Mouse (Mus musculus) MEL (cell line): Measurements from ENCODE around the gene Col11a2. TPM values are rescaled to one million over a fixed set of nuclear protein-coding genes. Genes with fewer than 3 reads are reported as not detected.

Experiments used
- DNase-seq: peaks from one replicate; pipeline ENCODE4 v3.0.0; 2011; ENCODE audit warnings: low read depth, low spot score
- H3K27ac ChIP-seq: 2 replicates; pipeline ENCODE4 v1.5.1; 2012; ENCODE audit warnings: low read depth, mild to moderate bottlenecking, control low read depth, low read length, moderate library complexity; ENCODE audit not compliant: control insufficient read depth
- H3K27me3 ChIP-seq, 2 experiments: fragments of 150-350 bp in 1 of 2; sonication (generic) in 1 of 2; 2 replicates each; pipeline ENCODE4 v1.6.1; 2012; ENCODE audit warnings: low read length in 2 of 2, mild to moderate bottlenecking in 2 of 2, improper control_type of control experiment in 1 of 2, moderate library complexity in 1 of 2; ENCODE audit not compliant: insufficient read depth in 2 of 2, control insufficient read depth in 1 of 2
- H3K36me3 ChIP-seq, 2 experiments: 2 replicates each; pipeline ENCODE4 v1.6.1; 2012 to 2014; ENCODE audit warnings: low read length in 2 of 2, improper control_type of control experiment in 1 of 2, inconsistent platforms in 1 of 2, mild to moderate bottlenecking in 1 of 2; ENCODE audit not compliant: insufficient read depth in 2 of 2, control insufficient read depth in 1 of 2
- H3K4me1 ChIP-seq, 2 experiments: fragments of 150-350 bp in 1 of 2; sonication (generic) in 1 of 2; 2 replicates each; pipeline ENCODE4 v1.6.1; 2012; ENCODE audit warnings: low read length in 2 of 2, improper control_type of control experiment in 1 of 2, mild to moderate bottlenecking in 1 of 2; ENCODE audit not compliant: insufficient read depth in 2 of 2, control insufficient read depth in 1 of 2
- H3K4me3 ChIP-seq, 2 experiments: fragments of 150-350 bp in 1 of 2; sonication (generic) in 1 of 2; 2 replicates each; pipeline ENCODE4 v1.5.1; 2012; ENCODE audit warnings: low read depth in 2 of 2, low read length in 2 of 2, mild to moderate bottlenecking in 2 of 2, moderate library complexity in 2 of 2, control low read depth in 1 of 2, improper control_type of control experiment in 1 of 2; ENCODE audit not compliant: control insufficient read depth in 1 of 2, insufficient read depth in 1 of 2
- H3K79me2 ChIP-seq: 2 replicates; pipeline ENCODE4 v1.6.1; 2012; ENCODE audit warnings: mild to moderate bottlenecking, low read length, moderate library complexity; ENCODE audit not compliant: control insufficient read depth, poor library complexity, insufficient read depth
- H3K9ac ChIP-seq: 2 replicates; pipeline ENCODE4 v1.6.1; 2012; ENCODE audit warnings: low read depth, mild to moderate bottlenecking, control low read depth, low read length, moderate library complexity; ENCODE audit not compliant: control insufficient read depth, poor library complexity, severe bottlenecking
- H3K9me3 ChIP-seq: fragments of 150-350 bp; sonication (generic); replicated peaks from 2 replicates; pipeline ENCODE4 v1.6.1; 2012; ENCODE audit warnings: mild to moderate bottlenecking, low read length, improper control_type of control experiment, moderate library complexity; ENCODE audit not compliant: insufficient read depth
- BHLHE40 ChIP-seq: IDR thresholded peaks from 2 replicates; pipeline ENCODE4 v1.6.1; 2012; ENCODE audit warnings: low read depth, mild to moderate bottlenecking, inconsistent platforms, low read length, improper control_type of control experiment, borderline replicate concordance
- CHD1 ChIP-seq: IDR thresholded peaks from 2 replicates; pipeline ENCODE4 v1.6.1; 2012; ENCODE audit warnings: low read depth, mild to moderate bottlenecking, inconsistent platforms, low read length, improper control_type of control experiment
- CHD2 ChIP-seq: IDR thresholded peaks from 2 replicates; pipeline ENCODE4 v1.6.1; 2011; ENCODE audit warnings: low read length, improper control_type of control experiment
- E2F4 ChIP-seq: IDR thresholded peaks from 2 replicates; pipeline ENCODE4 v1.6.1; 2011; ENCODE audit warnings: low read depth, low read length, improper control_type of control experiment, borderline replicate concordance
- ELF1 ChIP-seq: IDR thresholded peaks from 2 replicates; pipeline ENCODE4 v1.6.1; 2014; ENCODE audit warnings: low read depth, mild to moderate bottlenecking, inconsistent platforms, low read length, improper control_type of control experiment, moderate library complexity
- EP300 ChIP-seq, 2 experiments: IDR thresholded peaks; 2 replicates each; pipeline ENCODE4 v1.6.1; 2011; ENCODE audit warnings: improper control_type of control experiment in 2 of 2, low read length in 2 of 2, low read depth in 1 of 2, mild to moderate bottlenecking in 1 of 2
- ETS1 ChIP-seq: IDR thresholded peaks from 2 replicates; pipeline ENCODE4 v1.6.1; 2012; ENCODE audit warnings: low read depth, mild to moderate bottlenecking, inconsistent platforms, low read length, improper control_type of control experiment, moderate library complexity
- JUND ChIP-seq: IDR thresholded peaks from 2 replicates; pipeline ENCODE4 v1.6.1; 2011; ENCODE audit warnings: low read depth, mild to moderate bottlenecking, improper control_type of control experiment, low read length
- MAX ChIP-seq: IDR thresholded peaks from 2 replicates; pipeline ENCODE4 v1.6.1; 2011; ENCODE audit warnings: low read length, improper control_type of control experiment
- MAZ ChIP-seq: IDR thresholded peaks from 2 replicates; pipeline ENCODE4 v1.6.1; 2012; ENCODE audit warnings: low read depth, mild to moderate bottlenecking, inconsistent platforms, low read length, improper control_type of control experiment
- MEF2A ChIP-seq: IDR thresholded peaks from 2 replicates; pipeline ENCODE4 v1.6.1; 2014; ENCODE audit warnings: low read depth, mild to moderate bottlenecking, inconsistent platforms, low read length, improper control_type of control experiment; ENCODE audit not compliant: poor library complexity, insufficient replicate concordance, severe bottlenecking; ENCODE audit errors: extremely low read depth
- MXI1 ChIP-seq: IDR thresholded peaks from 2 replicates; pipeline ENCODE4 v1.6.1; 2011; ENCODE audit warnings: mild to moderate bottlenecking, low read depth, low read length, improper control_type of control experiment
- MYC ChIP-seq: IDR thresholded peaks from 2 replicates; pipeline ENCODE4 v1.6.1; 2011; ENCODE audit warnings: low read depth, mild to moderate bottlenecking, low read length, improper control_type of control experiment, moderate library complexity
- NELFE ChIP-seq: IDR thresholded peaks from 2 replicates; pipeline ENCODE4 v1.6.1; 2011; ENCODE audit warnings: low read depth, low read length, improper control_type of control experiment
- POLR2AphosphoS5 ChIP-seq: IDR thresholded peaks from 2 replicates; pipeline ENCODE4 v1.6.1; 2012; ENCODE audit warnings: low read depth, borderline replicate concordance, mild to moderate bottlenecking, inconsistent platforms, low read length, moderate library complexity, mixed read lengths
- RAD21 ChIP-seq: IDR thresholded peaks from 2 replicates; pipeline ENCODE4 v1.6.1; 2011; ENCODE audit warnings: mild to moderate bottlenecking, low read depth, low read length, improper control_type of control experiment
- SIN3A ChIP-seq: IDR thresholded peaks from 2 replicates; pipeline ENCODE4 v1.6.1; 2012; ENCODE audit warnings: low read length, improper control_type of control experiment, inconsistent platforms
- SMC3 ChIP-seq: IDR thresholded peaks from 2 replicates; pipeline ENCODE4 v1.6.1; 2011; ENCODE audit warnings: low read depth, low read length, improper control_type of control experiment
- TBP ChIP-seq: IDR thresholded peaks from 2 replicates; pipeline ENCODE4 v1.8.0; 2011; ENCODE audit warnings: low read depth, low read length, improper control_type of control experiment
- UBTF ChIP-seq: IDR thresholded peaks from 2 replicates; pipeline ENCODE4 v1.6.1; 2012; ENCODE audit warnings: low read depth, mild to moderate bottlenecking, inconsistent platforms, low read length, improper control_type of control experiment, moderate library complexity, borderline replicate concordance; ENCODE audit not compliant: insufficient read depth
- USF1 ChIP-seq: IDR thresholded peaks from 2 replicates; pipeline ENCODE4 v1.6.1; 2014; ENCODE audit warnings: low read depth, mild to moderate bottlenecking, inconsistent platforms, low read length, improper control_type of control experiment, moderate library complexity
- polyA plus RNA-seq, 2 experiments: library from polyadenylated mRNA; stranded (reverse) in 1 of 2; unstranded in 1 of 2; fragments of >175 nt in 1 of 2; fragments of >200 nt in 1 of 2; gene quantifications; 2 replicates each; pipeline versions ENCODE4 v1.2.1 to v1.2.4; 2012; ENCODE audit warnings: low replicate concordance in 2 of 2, low read depth in 1 of 2; ENCODE audit not compliant: insufficient read length in 2 of 2, insufficient read depth in 1 of 2, missing spikeins in 1 of 2
- total RNA-seq: library from RNA; depleted of rRNA; stranded (reverse); fragments of 300-350 nt; gene quantifications from 2 replicates; pipeline ENCODE4 v1.2.3, GENCODE M21; 2012

Gene Col11a2
- total and polyA plus RNA-seq, 3 experiments, result 4.6 to 14.5 TPM; not detected in 1

DNA sequence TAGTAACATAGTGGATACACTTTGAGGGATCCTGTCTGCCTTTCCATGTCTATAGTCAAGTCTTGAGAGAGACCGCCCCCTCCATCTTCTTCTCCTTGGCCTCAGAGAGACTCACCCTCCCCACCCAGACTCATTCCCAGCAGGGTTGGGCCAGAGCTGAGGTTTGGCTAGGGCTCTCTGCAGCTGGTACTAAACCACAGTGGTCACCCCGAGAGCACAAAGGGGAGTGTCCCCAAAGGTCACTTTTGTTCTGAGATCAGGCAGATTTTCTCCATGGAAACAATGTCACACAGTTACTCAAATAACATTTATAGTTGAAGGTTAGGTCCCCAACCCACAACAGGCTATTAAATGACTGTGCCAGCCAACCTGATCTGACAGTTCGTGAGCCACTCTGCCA is 29.6 kb downstream of the Col11a2 start:
- H3K27me3 ChIP-seq, result no peaks in the 10 kb centered on the region
- no peak overlapping the region for H3K4me3 ChIP-seq
- no peak for DNase-seq
- no peaks in the 10 kb centered on the region for H3K9me3 ChIP-seq
- TF ChIP-seq MXI1, result no peak
- no peak for TF ChIP-seq MYC
- TF ChIP-seq RAD21, result no peak
- TF ChIP-seq ETS1, result no peak
- TF ChIP-seq SIN3A, result no peak
- TF ChIP-seq JUND, result no peak
- no peak for TF ChIP-seq EP300 (IDR thresholded peaks at IDR 0.05; ENCODE audit: low read depth in 1 of 2, low read length in 2 of 2)
- no peak for TF ChIP-seq POLR2AphosphoS5
- no peak for TF ChIP-seq TBP
- TF ChIP-seq SMC3, result no peak
- TF ChIP-seq ELF1, result no peak
- no peak for TF ChIP-seq UBTF
- no peak for TF ChIP-seq CHD1
- no peak for TF ChIP-seq NELFE
- no peak for TF ChIP-seq E2F4
- no peak for TF ChIP-seq MEF2A
- TF ChIP-seq USF1, result no peak
- no peak for TF ChIP-seq BHLHE40
- H3K36me3 ChIP-seq, result peaks cover 0 to 6% of the 10 kb centered on the region in 2 experiments; a peak in 2 of 4 replicates
- peaks cover 3 to 11% of the 10 kb centered on the region in 2 experiments; a peak in 3 of 4 replicates for H3K4me1 ChIP-seq
- H3K9ac ChIP-seq, result no peak overlapping the region
- no peak overlapping the region for H3K27ac ChIP-seq
- H3K79me2 ChIP-seq, result no peaks in the 10 kb centered on the region

DNA sequence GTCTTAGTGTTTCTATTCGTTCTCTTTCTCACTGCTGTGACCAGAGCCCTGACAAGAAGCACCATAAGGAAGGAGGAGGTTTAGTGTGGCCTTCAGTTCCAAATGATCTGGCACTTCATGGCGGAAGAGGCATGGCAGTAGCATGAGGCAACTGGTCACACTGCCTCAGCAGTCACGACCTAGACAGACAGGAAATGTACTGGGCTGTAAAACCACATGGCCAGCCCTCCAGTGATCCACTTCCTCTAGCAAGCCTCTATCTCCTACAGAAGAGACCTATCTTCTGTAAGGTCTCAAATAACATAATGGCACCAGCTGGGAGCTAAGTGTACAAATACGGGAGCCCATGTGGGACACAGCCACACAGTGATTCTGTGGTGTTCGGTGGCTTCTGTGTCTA is 32.9 kb downstream of the Col11a2 start:
- H3K9me3 ChIP-seq, result no peaks in the 10 kb centered on the region
- H3K36me3 ChIP-seq, result peaks cover 0 to 6% of the 10 kb centered on the region in 2 experiments; a peak in 2 of 4 replicates
- H3K27ac ChIP-seq, result no peak overlapping the region
- peaks cover 3 to 11% of the 10 kb centered on the region in 2 experiments; a peak in 3 of 4 replicates for H3K4me1 ChIP-seq
- no peaks in the 10 kb centered on the region for H3K79me2 ChIP-seq
- TF ChIP-seq ETS1, result 0 out of 2 replicates have a peak, but pooled peaks have one; percentile 21
- peak; percentile 55 for TF ChIP-seq MAX
- TF ChIP-seq CHD2, result no peak
- no peak for TF ChIP-seq MAZ
- 0 out of 4 replicates have a peak, but pooled peaks of 1 of the 2 experiments have one; percentile 13 for TF ChIP-seq EP300 (IDR thresholded peaks at IDR 0.05; ENCODE audit: low read depth in 1 of 2, low read length in 2 of 2)
- peak; percentile 41; the same call in 1 of the 2 replicates for TF ChIP-seq USF1
- peak; percentile 62 for DNase-seq
- no peaks in the 10 kb centered on the region for H3K27me3 ChIP-seq
- H3K9ac ChIP-seq, result no peak overlapping the region
- H3K4me3 ChIP-seq, result no peak overlapping the region
